Mouse (Mus musculus): ENCODE results near the gene Ywhag. TPM values are rescaled to one million over a fixed set of nuclear protein-coding genes. Genes with fewer than 3 reads are reported as not detected.

Gene Ywhag
- polyA plus RNA-seq, 1 experiment from 2014 or later, result 202 TPM

DNA sequence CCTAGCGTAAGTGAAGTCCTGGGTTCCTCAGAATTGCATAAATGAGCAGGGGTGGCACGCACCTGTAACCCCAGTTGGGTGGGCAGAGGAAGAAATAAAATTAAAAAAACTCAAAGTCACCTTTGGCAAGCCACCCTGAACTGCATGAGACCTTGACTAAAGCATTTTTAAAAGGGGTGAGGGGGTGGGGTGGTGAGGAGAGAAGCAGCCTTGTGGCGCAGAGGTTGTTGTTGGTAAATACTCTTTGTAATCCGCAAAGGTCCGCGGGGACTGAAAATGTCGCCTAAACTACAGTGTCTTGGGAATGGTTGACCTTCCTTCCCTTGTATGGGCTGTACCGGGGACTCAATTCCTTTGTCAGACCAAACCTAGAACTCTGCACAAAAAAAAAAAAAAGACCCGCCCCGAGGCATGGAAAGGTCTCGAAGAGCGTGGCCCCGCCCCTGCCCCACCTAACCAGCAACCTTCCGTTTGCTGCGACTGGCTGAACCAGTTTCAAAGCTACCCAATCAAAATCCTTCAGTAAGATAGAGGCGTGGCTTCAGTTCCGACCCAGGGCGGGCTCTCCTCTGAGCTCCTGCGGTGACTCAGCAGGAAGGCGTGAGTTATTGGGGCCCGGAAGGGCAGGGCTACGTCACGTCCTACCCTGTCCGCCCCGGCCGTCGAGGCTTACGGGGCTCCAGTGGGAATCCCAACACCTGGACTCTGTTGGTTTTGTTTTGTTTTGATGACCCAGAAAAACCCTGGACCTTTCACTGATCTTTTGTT lies 23.0 kb upstream of the Ywhag start:
- Histone ChIP-seq H3K4me2 (ENCODE audit: low read depth, low read length) (peak overlapping the region; percentile 54), H3K36me3 (ENCODE audit: control insufficient read depth, insufficient read depth) (no peaks in the 10 kb centered on the region), H3K9ac (ENCODE audit: low read length) (peak overlapping the region; percentile 67), H3K27ac (ENCODE audit: low read length) (peak overlapping the region; percentile 96), H3K27me3 (ENCODE audit: control insufficient read depth, insufficient read depth, low read length) (no peaks in the 10 kb centered on the region), H3K4me1 (ENCODE audit: control insufficient read depth, insufficient read depth, low read length) (peaks cover 13% of the 10 kb centered on the region), H3K4me3 (ENCODE audit: low read length) (peak overlapping the region; percentile 42), H3K9me3 (replicated peaks; ENCODE audit: control insufficient read depth, low read length) (no peaks in the 10 kb centered on the region)
- 7% methylated on average over 28 of the region's 28 CpGs for WGBS
- ATAC-seq (replicated peaks; ENCODE audit: extremely low read depth, insufficient read depth, low FRiP score), result peak; percentile 85

DNA sequence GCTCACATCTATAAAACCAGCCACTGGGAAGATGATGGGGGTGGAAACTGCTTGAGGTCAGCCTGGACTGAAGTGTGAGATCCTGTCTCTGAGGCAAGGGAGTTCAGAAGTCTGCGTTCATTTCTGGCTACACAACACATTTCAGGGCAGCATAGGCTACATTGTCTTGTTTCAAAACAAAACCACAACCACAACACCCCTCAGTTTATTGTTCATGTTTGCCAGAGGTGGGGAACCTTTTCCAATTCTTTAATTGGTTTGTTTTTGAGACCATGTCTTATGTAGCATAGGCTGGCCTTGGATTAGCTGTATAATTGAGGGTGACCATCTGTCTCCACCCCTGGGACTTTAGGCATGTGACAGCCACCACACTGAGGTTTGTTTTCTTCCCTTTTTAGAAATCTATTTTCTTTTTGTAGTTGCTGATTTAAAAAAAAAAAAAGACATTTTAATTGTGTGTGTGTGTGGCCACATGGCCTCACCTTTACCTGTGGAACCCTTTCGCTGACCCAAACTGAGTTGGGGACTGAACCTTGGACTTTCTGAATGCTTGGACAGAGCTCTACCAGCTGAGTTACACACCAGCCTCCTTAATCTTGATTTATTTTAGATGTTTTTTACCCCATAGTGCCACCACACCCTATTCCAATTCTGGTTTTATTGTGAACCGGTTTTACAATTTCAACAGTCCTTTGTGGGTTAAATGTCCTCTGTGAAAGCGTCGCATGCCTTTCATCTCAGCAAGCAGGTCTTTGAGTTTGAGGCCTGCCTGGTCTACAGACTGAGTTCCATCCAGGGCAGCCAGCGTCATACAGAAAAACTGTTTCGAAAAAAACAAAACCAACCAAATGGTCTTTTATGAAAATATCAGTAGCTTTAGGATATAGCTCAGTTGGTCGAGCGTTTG lies 22.1 kb upstream of the Ywhag start:
- 84% methylated on average over 9 of the region's 9 CpGs for WGBS
- H3K27ac ChIP-seq (ENCODE audit: low read length), result peak overlapping the region; percentile 96
- peak overlapping the region; percentile 54 for H3K4me2 ChIP-seq (ENCODE audit: low read depth, low read length)
- ATAC-seq (replicated peaks; ENCODE audit: extremely low read depth, insufficient read depth, low FRiP score), result no peak
- H3K27me3 ChIP-seq (ENCODE audit: control insufficient read depth, insufficient read depth, low read length), result no peaks in the 10 kb centered on the region
- no peaks in the 10 kb centered on the region for H3K9me3 ChIP-seq (replicated peaks; ENCODE audit: control insufficient read depth, low read length)
- peak overlapping the region; percentile 42 for H3K4me3 ChIP-seq (ENCODE audit: low read length)
- peaks cover 9% of the 10 kb centered on the region for H3K4me1 ChIP-seq (ENCODE audit: control insufficient read depth, insufficient read depth, low read length)
- peak overlapping the region; percentile 67 for H3K9ac ChIP-seq (ENCODE audit: low read length)
- H3K36me3 ChIP-seq (ENCODE audit: control insufficient read depth, insufficient read depth), result no peaks in the 10 kb centered on the region

DNA sequence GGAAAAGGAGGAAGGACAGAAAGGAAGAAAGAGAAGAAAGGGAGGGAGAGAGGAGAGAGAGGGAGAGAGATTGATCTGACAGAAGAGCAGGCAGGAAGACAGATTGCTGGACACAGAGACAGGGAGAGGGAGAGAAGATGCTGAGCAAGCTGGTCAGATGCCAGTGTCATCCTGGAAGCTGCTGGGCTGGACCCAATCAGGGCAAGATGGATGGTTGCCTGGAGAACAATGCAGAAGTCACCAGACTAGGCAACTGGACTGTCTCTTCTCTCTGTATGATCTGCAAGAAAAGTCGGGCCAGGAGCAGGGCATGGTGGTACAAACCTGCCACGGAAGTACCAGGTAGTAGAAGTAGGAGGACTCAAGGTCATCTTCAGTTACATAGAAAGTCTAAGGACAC lies 18.4 kb upstream of the Ywhag start:
- no peak overlapping the region for H3K4me2 ChIP-seq (ENCODE audit: low read depth, low read length)
- no peak overlapping the region for H3K4me3 ChIP-seq (ENCODE audit: low read length)
- 86% methylated on average over 2 of the region's 2 CpGs for WGBS
- no peak overlapping the region for H3K9ac ChIP-seq (ENCODE audit: low read length)
- no peaks in the 10 kb centered on the region for H3K27me3 ChIP-seq (ENCODE audit: control insufficient read depth, insufficient read depth, low read length)
- no peaks in the 10 kb centered on the region for H3K36me3 ChIP-seq (ENCODE audit: control insufficient read depth, insufficient read depth)
- peaks cover 5% of the 10 kb centered on the region for H3K4me1 ChIP-seq (ENCODE audit: control insufficient read depth, insufficient read depth, low read length)
- ATAC-seq (replicated peaks; ENCODE audit: extremely low read depth, insufficient read depth, low FRiP score), result no peak
- no peaks in the 10 kb centered on the region for H3K9me3 ChIP-seq (replicated peaks; ENCODE audit: control insufficient read depth, low read length)
- no peak overlapping the region for H3K27ac ChIP-seq (ENCODE audit: low read length)

DNA sequence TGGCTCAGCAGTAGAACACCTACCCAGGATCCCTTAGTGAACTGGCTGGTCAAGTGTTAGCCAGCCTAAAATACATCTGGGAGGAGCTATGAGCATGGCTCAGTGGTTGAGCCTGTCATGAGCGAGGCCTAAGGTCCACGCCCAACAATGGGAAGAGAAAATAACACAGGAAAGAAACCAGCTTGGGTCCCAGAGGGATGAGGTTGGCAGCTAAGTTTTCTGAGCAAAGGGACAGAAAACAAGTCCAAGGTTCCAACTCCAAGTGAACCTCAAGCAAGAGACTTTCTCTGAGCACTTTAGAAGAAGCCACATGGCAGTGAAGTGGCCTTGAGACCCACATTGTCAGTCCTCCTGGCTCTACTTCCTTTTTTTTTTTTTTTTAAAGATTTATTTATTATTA lies 17.2 kb upstream of the Ywhag start:
- Histone ChIP-seq H3K36me3 (ENCODE audit: control insufficient read depth, insufficient read depth) (no peaks in the 10 kb centered on the region), H3K27ac (ENCODE audit: low read length) (no peak overlapping the region), H3K27me3 (ENCODE audit: control insufficient read depth, insufficient read depth, low read length) (no peaks in the 10 kb centered on the region), H3K9ac (ENCODE audit: low read length) (no peak overlapping the region), H3K4me3 (ENCODE audit: low read length) (no peak overlapping the region), H3K4me1 (ENCODE audit: control insufficient read depth, insufficient read depth, low read length) (no peaks in the 10 kb centered on the region; the same call in 1 of the 2 replicates), H3K9me3 (replicated peaks; ENCODE audit: control insufficient read depth, low read length) (no peaks in the 10 kb centered on the region), H3K4me2 (ENCODE audit: low read depth, low read length) (no peak overlapping the region)
- no peak for ATAC-seq (replicated peaks; ENCODE audit: extremely low read depth, insufficient read depth, low FRiP score)
- WGBS, result 77% methylated on average over 2 of the region's 2 CpGs

DNA sequence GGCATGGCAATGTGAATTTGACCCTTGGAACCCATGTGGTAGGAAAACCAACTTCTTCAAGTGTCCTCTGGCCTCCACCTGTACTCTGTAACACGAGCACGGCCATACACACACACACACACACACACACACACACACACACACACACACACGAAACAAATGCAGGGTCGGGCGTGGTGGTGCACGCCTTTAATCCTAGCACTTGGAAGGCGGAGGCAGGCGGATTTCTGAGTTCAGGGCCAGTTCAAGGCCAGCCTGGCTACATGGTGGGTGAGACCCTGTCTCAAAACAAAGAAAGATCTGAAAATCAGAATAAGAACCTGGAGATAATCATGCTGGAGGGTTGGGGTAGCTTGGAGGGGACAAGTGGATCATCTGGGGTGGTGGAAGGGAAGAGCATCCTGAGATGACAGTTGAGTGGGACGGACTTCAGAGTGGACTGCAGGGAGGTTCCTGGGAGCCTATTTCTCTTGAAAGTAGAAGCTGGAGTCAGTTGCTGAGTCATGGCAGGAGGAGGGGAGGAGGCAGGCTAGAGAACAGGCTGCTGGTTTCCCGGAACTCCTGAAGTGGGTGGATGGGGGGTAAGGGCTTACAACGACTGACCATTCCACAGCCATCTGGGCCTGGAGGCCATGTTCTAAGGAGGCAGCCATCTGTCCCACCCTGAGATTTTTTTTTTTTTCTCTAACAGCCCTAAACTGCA lies 16.4 kb upstream of the Ywhag start:
- no peak overlapping the region for H3K4me3 ChIP-seq (ENCODE audit: low read length)
- no peaks in the 10 kb centered on the region for H3K36me3 ChIP-seq (ENCODE audit: control insufficient read depth, insufficient read depth)
- no peak overlapping the region for H3K9ac ChIP-seq (ENCODE audit: low read length)
- no peaks in the 10 kb centered on the region for H3K27me3 ChIP-seq (ENCODE audit: control insufficient read depth, insufficient read depth, low read length)
- H3K27ac ChIP-seq (ENCODE audit: low read length), result no peak overlapping the region
- H3K9me3 ChIP-seq (replicated peaks; ENCODE audit: control insufficient read depth, low read length), result no peaks in the 10 kb centered on the region
- WGBS, result 80% methylated on average over 11 of the region's 11 CpGs
- no peak overlapping the region for H3K4me2 ChIP-seq (ENCODE audit: low read depth, low read length)
- H3K4me1 ChIP-seq (ENCODE audit: control insufficient read depth, insufficient read depth, low read length), result peaks cover 5% of the 10 kb centered on the region
- no peak for ATAC-seq (replicated peaks; ENCODE audit: extremely low read depth, insufficient read depth, low FRiP score)

DNA sequence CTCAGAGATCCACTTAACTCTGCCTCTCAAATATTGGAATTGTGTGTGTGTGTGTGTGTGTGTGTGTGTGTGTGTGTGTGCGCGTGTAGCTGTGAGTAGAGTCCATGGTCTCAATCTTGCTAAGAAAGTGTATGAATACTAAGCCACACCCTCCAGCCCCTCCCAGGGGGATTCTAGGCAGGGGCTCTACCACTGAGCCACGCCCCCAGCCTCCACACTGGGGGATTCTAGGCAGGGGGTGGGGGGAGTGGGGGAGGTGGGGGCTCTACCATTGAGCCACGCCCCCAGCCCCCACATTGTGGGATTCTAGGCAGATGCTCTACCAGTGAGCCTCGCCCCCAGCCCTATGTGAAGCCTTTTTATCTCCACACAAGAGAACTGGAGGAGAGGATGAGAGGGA lies 12.2 kb upstream of the Ywhag start:
- Histone ChIP-seq H3K27ac (ENCODE audit: low read length) (no peak overlapping the region), H3K9ac (ENCODE audit: low read length) (no peak overlapping the region), H3K9me3 (replicated peaks; ENCODE audit: control insufficient read depth, low read length) (no peaks in the 10 kb centered on the region), H3K27me3 (ENCODE audit: control insufficient read depth, insufficient read depth, low read length) (no peaks in the 10 kb centered on the region), H3K4me3 (ENCODE audit: low read length) (no peak overlapping the region), H3K36me3 (ENCODE audit: control insufficient read depth, insufficient read depth) (no peaks in the 10 kb centered on the region), H3K4me2 (ENCODE audit: low read depth, low read length) (peak overlapping the region; percentile 49; the same call in 1 of the 2 replicates), H3K4me1 (ENCODE audit: control insufficient read depth, insufficient read depth, low read length) (peaks cover 6% of the 10 kb centered on the region)
- no peak for ATAC-seq (replicated peaks; ENCODE audit: extremely low read depth, insufficient read depth, low FRiP score)
- 79% methylated on average over 5 of the region's 5 CpGs for WGBS

DNA sequence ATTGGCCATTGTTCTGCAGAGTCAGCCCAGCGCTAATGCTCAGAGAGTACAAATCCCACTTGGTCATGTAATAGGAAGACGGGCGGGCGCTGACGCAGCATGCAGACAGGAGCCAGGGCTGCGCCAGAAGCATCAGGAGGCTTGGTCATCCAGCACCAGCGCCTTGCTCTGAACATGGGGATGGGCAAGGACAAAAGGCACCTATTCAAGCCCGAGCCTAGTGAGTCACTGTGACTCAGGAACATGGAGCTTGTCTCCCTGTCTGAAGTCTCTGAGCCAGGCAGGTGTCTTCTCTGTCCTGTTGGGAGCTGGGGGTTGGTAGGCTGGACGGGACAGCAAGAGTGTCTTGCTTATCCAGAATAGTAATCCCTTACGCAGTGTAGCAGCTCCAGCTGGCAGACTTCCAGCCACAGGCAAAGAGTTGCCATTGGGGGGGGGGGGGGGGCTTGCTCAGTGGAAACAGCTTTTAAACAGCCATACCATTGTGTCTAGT lies 11.5 kb upstream of the Ywhag start:
- ATAC-seq (replicated peaks; ENCODE audit: extremely low read depth, insufficient read depth, low FRiP score), result peak; percentile 55; the same call in 1 of the 2 replicates
- whole genome bisulfite sequencing, result 47% methylated on average over 10 of the region's 10 CpGs
- H3K9me3 ChIP-seq (replicated peaks; ENCODE audit: control insufficient read depth, low read length), result no peaks in the 10 kb centered on the region
- H3K27me3 ChIP-seq (ENCODE audit: control insufficient read depth, insufficient read depth, low read length), result no peaks in the 10 kb centered on the region
- no peaks in the 10 kb centered on the region for H3K36me3 ChIP-seq (ENCODE audit: control insufficient read depth, insufficient read depth)
- H3K9ac ChIP-seq (ENCODE audit: low read length), result peak overlapping the region; percentile 41
- peaks cover 6% of the 10 kb centered on the region for H3K4me1 ChIP-seq (ENCODE audit: control insufficient read depth, insufficient read depth, low read length)
- H3K27ac ChIP-seq (ENCODE audit: low read length), result peak overlapping the region; percentile 4; the same call in 1 of the 2 replicates
- peak overlapping the region; percentile 49 for H3K4me2 ChIP-seq (ENCODE audit: low read depth, low read length)
- H3K4me3 ChIP-seq (ENCODE audit: low read length), result 0 out of 2 replicates have a peak overlapping the region, but pooled peaks have one; percentile 6

DNA sequence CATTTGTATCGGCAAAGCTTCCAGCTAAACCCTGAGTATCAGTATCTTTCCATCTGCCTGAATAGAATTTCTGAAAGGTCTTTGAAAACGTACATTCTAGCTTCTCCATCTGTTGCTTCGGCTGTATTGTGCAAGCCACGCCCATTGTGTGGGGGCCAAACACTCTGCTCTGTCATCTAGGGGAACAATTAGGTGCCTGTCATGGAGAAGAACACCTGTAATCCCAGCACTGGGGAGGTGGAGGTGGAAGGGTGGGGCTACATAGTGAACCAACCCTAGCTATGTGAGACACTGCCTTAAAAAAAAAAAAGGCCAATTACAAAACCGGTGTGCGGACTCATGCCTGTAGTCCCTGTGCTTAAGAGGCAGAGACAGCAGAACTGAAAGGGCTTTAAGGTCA lies 8.3 kb upstream of the Ywhag start:
- 68% methylated on average over 6 of the region's 6 CpGs for WGBS
- H3K4me3 ChIP-seq (ENCODE audit: low read length), result no peak overlapping the region
- H3K4me2 ChIP-seq (ENCODE audit: low read depth, low read length), result no peak overlapping the region
- H3K27me3 ChIP-seq (ENCODE audit: control insufficient read depth, insufficient read depth, low read length), result no peaks in the 10 kb centered on the region
- H3K27ac ChIP-seq (ENCODE audit: low read length), result no peak overlapping the region
- ATAC-seq (replicated peaks; ENCODE audit: extremely low read depth, insufficient read depth, low FRiP score), result no peak
- H3K4me1 ChIP-seq (ENCODE audit: control insufficient read depth, insufficient read depth, low read length), result peaks cover 6% of the 10 kb centered on the region
- no peaks in the 10 kb centered on the region for H3K36me3 ChIP-seq (ENCODE audit: control insufficient read depth, insufficient read depth)
- H3K9ac ChIP-seq (ENCODE audit: low read length), result no peak overlapping the region
- H3K9me3 ChIP-seq (replicated peaks; ENCODE audit: control insufficient read depth, low read length), result no peaks in the 10 kb centered on the region
